Mouse (Mus musculus) telencephalon, adult 2 months (tissue): ENCODE data around the gene Celf5.
A peak's percentile ranks its signal among the peaks of the same experiment; 100 is the strongest.
"Not testable (repeated sequence)": the region's sequence is repeated elsewhere in the genome, so short reads cannot be mapped to it uniquely, and the experiment has no call there.

ENCODE experiments used
- DNase-seq: peaks from one replicate; pipeline ENCODE4 v3.0.0-alpha.2; 2011; ENCODE audit warnings: low read depth, low spot score

Celf5 gene

DNA sequence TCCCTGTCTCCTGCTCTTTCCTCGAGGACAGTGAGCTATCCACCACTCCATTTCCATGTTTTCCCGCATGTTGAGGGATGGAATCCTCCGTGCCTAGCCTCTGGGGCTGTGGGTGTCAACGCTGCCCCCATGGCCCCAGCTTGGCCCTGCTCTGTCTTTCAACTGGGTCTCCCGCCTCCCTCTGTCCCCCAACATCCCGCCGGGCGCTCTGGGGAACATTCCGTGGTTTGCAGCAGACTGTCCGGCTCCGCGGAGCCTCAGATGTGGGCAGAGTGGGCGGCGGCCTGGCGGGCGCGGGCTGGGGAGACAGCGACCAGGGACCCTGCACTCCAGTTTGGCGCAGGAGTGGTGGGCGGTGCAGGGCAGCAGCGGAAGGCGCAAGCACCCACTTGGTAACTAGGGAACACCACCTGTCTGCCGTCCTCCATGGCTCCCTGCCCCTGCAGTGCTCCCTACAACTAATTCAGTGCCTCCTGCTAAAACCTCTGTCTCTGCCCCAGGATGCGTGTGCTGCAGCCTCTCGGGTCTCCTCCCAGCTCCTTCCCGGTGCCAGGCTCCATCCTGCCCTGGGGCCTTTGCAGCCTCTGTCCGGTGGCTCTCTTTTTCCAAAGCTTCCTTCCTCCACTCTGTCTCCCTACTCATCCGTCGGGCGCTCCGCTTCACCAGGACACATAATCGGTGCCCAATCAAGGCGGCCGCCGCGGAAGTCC, 30.1 kb downstream of the Celf5 start:
- DNase-seq = no peak

DNA sequence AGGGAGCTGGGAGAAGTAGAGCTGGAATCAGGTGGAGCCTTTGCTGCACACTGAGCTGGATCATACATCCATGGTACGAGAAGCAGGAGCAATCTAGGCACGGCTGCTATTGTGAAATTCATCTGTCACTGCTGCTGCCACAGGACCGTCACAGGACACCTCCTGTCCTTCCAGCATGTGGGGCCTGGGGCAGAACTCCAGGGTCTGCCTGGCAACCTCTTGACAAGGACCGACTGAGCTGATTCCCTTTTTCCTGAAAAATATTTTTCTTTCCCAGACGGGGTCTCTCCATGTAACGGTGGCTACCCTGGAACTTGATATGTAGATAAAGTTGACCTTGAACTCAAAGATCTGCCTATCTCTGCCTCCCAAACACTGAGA, 31.2 kb downstream of the Celf5 start:
- DNase-seq = no peak

DNA sequence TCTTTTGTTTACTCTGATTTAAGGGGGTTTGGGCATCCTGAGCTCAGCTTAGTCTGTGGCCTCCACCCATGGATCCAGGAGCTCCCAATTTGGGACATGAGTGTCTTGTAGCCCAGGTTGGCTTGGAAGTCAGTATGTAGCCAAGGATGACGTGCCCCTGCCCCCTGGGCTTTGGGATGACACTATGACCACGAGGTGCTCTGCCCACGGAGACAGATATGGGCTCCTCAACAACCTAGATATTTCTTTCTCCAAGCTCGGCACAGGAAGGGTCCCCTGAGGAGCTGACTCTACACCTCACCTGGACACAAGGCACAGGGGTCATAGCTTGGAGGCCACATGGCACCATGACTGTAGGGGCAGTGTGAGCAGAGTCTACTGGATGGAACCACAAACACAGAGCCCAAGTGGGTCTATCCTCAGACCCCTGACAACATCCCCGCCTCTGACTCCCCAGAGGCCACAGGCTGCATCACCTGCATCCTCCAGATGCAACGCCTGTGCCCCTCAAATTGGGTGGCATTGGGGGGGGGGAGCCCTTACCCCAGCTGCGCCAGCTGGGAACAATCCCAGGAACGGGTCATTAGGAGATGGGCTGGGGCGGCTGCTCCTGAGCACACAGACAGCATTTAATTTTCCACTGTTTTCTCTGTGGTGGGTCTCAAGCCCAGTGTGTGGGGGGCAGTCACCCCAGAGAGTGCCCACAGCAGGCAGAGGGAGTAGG, 31.7 kb downstream of the Celf5 start:
- no peak for DNase-seq

GRCm38 (mm10) chr10:81450140-81450539, 32.4 kb downstream of the Celf5 start:
- no peak for DNase-seq

- DNase-seq = not testable (repeated sequence)
Measured at GRCm38 (mm10) chr10:81445516-81445915, 37.0 kb downstream of the Celf5 start.

- DNase-seq = no peak
Measured at GRCm38 (mm10) chr10:81441019-81441418, 41.5 kb downstream of the Celf5 start.

GRCm38 (mm10) chr10:81435436-81435835, 47.1 kb downstream of the Celf5 start:
- no peak for DNase-seq

GRCm38 (mm10) chr10:81434361-81435263, 47.9 kb downstream of the Celf5 start:
- no peak for DNase-seq

- DNase-seq = no peak
Measured at GRCm38 (mm10) chr10:81433541-81434289, 48.8 kb downstream of the Celf5 start.

GRCm38 (mm10) chr10:81432868-81433262, 49.6 kb downstream of the Celf5 start:
- DNase-seq = peak; percentile 95

GRCm38 (mm10) chr10:81432169-81432867, 50.2 kb downstream of the Celf5 start:
- DNase-seq = no peak

DNA sequence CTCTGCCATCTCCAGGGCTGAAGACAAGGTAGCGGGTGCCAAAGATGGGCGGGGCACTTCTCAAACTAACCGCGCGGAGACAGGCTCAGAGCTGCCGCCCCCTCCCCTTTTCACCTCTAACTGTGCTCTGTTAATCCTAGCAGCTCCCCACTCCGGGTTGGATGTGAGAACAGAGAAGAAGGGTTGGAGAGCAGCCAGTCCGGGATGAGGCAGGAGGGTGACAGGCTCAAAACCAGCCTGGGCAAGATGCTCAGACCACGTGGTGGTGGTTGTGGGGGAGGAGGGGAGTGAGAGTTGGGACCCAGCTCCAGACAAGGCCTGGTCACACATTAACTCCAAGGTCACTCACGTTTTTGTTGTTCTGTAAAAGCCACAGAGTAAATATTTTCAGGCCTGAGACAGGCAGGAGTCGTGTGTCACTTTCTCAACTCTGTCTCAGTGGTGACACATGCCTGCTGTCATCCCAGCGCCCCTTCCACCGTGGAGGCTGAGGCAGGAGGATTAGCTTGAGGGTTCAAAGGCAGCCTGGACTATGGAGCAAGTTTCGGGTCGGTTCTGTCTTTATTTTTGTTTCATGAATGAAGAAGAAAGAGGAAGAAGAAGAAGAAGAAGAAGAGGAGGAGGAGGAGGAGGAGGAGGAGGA, 50.9 kb downstream of the Celf5 start:
- DNase-seq = no peak

GRCm38 (mm10) chr10:81430831-81431525, 51.5 kb downstream of the Celf5 start:
- no peak for DNase-seq

DNA sequence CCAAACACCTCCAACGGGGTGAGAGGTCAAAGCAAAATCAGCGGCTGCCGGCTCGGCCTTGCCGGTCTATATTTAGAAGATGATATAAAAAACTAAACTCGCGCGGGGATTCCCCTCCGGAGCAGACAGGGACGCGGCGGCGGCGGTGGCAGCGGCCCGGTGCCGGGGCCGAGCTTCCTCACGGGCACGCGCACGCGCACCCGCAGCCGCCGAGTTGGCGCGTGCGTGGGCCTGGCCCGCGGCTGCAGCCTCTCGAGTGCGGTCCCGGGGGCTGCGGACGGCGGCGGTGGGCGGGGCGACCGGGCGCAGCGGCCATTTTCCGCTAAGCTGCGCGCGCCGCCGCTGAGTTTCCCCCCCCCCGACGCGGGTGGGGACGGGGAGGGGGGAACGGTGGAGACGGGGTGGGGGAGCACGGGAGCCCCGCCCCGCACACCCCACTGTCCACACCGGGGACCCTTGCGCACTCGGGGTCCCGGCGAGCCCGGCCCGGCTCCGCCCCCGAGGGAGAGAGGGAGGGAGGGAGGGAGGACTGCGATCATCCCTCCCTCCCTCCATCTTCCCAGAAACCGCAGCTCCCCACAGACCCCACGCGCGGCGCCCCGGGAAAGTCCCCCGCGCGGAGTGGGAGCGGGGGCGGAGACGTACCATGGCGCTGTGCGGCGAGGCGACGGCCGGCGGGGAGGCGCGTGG, 52.2 kb downstream of the Celf5 start:
- no peak for DNase-seq

DNA sequence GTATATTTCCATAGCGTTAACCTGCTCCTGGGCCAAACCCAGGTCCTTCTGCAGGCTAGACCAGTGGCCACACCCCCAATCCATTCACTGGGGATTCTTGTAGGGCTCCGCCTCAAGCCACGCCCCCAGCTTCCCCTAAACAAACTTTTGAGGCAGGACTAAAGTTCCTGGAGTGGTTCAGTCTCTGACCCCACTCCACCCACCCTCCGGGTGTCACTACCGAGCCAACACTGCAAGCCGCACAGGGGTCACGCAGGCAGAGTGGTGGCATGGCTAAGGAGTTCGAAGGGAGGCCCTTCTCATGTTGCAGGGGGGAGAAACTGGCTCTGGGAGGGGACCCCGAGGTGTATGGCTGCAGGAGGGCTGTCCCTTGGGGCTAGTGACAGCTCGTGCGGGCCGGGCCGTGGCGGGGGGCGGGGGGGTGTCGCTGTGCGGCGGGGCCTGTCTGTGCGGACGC, 52.9 kb downstream of the Celf5 start:
- no peak for DNase-seq

- no peak for DNase-seq
Measured at GRCm38 (mm10) chr10:81429092-81429491, 53.4 kb downstream of the Celf5 start.

GRCm38 (mm10) chr10:81428507-81428870, 54.0 kb downstream of the Celf5 start:
- no peak for DNase-seq

GRCm38 (mm10) chr10:81427804-81428506, 54.6 kb downstream of the Celf5 start:
- DNase-seq = no peak
